Mouse (Mus musculus) thymus, adult 2 months (tissue): Measurements from ENCODE around the gene Zfhx3. TPM values are rescaled to one million over a fixed set of nuclear protein-coding genes. Genes with fewer than 3 reads are reported as not detected.

Experiments used
- DNase-seq: peaks from one replicate; pipeline ENCODE4 v3.0.0; 2021
- H3K27ac ChIP-seq: fragments of 200-500 bp; 2 replicates; pipeline ENCODE4 v1.5.1; 2012; ENCODE audit warnings: low read length, control low read depth; ENCODE audit not compliant: control insufficient read depth, insufficient read depth
- H3K27me3 ChIP-seq: fragments of 200-500 bp; 2 replicates; pipeline ENCODE4 v1.6.1; 2012; ENCODE audit warnings: mild to moderate bottlenecking, low read length, moderate library complexity, mixed read lengths; ENCODE audit not compliant: control insufficient read depth, insufficient read depth
- H3K36me3 ChIP-seq: fragments of 200-500 bp; 2 replicates; pipeline ENCODE4 v1.6.1; 2012; ENCODE audit warnings: mild to moderate bottlenecking, low read length, moderate library complexity; ENCODE audit not compliant: control insufficient read depth, insufficient read depth
- H3K4me1 ChIP-seq: fragments of 200-500 bp; replicated peaks from 2 replicates; pipeline ENCODE4 v1.6.1; 2012; ENCODE audit warnings: low read length; ENCODE audit not compliant: control insufficient read depth, insufficient read depth
- H3K4me3 ChIP-seq: fragments of 200-500 bp; 2 replicates; pipeline ENCODE4 v1.5.1; 2012; ENCODE audit warnings: mild to moderate bottlenecking, low read length, control low read depth, moderate library complexity; ENCODE audit not compliant: control insufficient read depth, insufficient read depth
- CTCF ChIP-seq: fragments of 200-500 bp; IDR thresholded peaks from 2 replicates; pipeline ENCODE4 v1.5.1; 2012; ENCODE audit warnings: mild to moderate bottlenecking, control low read depth, low read length, moderate library complexity, borderline replicate concordance; ENCODE audit not compliant: control insufficient read depth, poor library complexity, insufficient read depth; ENCODE audit errors: extremely low read depth
- POLR2A ChIP-seq: fragments of 200-500 bp; IDR thresholded peaks from 2 replicates; pipeline ENCODE4 v1.6.1; 2012; ENCODE audit warnings: mild to moderate bottlenecking, low read length, control low read depth, moderate library complexity; ENCODE audit not compliant: control insufficient read depth, poor library complexity, insufficient read depth; ENCODE audit errors: extremely low read depth
- WGBS: fragments of 180-500 bp; shearing (Covaris S2); methylation state at CpG from one replicate; pipeline ENCODE4 v1.1.7; 2018; 5-methylcytosine and 5-hydroxymethylcytosine counted together
- polyA plus RNA-seq: library from polyadenylated mRNA; depleted of rRNA; stranded (reverse); fragments of >200 nt; gene quantifications from 2 replicates; pipeline ENCODE4 v1.2.3, GENCODE M21; 2012

Zfhx3 gene
- polyA plus RNA-seq, 1 experiment: 1.1 TPM

DNA sequence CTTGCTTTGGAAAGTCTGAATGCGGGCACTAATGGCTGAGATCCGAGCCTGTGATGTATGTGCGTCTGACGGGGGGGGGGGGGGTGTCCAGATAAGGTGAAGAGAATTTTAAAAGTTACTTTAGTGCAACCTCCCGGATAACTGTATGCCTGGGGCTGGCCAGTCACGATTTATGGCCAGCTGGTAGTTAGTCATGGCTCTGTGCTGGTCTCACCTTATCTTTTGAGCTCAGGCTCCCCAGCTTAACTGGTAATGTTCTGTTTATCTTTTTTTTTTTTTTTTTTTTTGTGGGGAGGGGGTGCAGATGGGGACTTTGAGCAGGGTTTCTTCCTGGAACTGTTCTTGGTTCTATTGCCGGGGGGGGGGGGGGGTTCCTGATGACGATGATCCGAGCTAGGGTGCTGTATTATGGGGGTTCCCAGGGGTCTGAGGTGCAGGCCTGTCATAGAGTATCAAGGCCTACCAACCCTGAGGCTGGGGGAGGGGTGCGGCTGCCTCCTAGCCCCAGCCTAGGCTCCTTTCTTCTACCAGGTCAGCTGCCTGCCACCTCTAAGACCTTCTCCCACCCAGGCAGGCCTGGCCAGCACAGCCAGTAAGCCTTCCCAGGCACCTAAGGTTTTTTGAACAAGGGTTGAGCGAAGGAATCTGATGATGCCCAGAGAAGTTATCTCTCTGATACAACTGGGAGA, 782.5 kb downstream of the Zfhx3 start:
- Histone ChIP-seq H3K36me3 (no peaks in the 10 kb centered on the region), H3K27me3 (no peaks in the 10 kb centered on the region; the same call in 1 of the 2 replicates), H3K4me1 (peaks cover 2% of the 10 kb centered on the region; the same call in 1 of the 2 replicates), H3K4me3 (no peak overlapping the region), H3K27ac (no peak overlapping the region)
- DNase-seq: no peak
- no peak for TF ChIP-seq CTCF
- no peak for TF ChIP-seq POLR2A
- 92% methylated on average over 11 of the region's 11 CpGs for WGBS

DNA sequence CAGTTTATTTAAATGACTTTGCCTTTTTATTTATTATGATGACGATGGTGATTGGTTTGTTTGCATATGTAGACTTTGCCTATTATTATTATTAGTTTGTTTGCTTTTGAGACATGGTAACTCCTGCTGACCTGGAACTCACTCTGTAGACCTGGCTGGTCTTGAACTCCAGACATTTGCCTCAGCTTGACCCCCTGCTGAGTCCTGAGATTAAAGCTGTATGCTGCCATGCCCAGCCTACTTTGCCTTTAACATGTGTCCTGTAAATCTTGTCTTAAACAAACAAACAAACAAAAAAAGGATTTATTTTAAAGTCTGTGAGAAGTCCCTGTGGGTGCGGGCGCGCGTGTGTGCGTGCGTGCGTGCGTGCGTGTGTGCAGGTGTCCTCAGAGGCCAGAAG, 783.2 kb downstream of the Zfhx3 start:
- no peak for TF ChIP-seq POLR2A
- Histone ChIP-seq H3K4me1 (peaks cover 3% of the 10 kb centered on the region; the same call in 1 of the 2 replicates), H3K4me3 (no peak overlapping the region), H3K27ac (no peak overlapping the region), H3K27me3 (no peaks in the 10 kb centered on the region; the same call in 1 of the 2 replicates), H3K36me3 (no peaks in the 10 kb centered on the region)
- no peak for DNase-seq
- 97% methylated on average over 10 of the region's 10 CpGs for WGBS

DNA sequence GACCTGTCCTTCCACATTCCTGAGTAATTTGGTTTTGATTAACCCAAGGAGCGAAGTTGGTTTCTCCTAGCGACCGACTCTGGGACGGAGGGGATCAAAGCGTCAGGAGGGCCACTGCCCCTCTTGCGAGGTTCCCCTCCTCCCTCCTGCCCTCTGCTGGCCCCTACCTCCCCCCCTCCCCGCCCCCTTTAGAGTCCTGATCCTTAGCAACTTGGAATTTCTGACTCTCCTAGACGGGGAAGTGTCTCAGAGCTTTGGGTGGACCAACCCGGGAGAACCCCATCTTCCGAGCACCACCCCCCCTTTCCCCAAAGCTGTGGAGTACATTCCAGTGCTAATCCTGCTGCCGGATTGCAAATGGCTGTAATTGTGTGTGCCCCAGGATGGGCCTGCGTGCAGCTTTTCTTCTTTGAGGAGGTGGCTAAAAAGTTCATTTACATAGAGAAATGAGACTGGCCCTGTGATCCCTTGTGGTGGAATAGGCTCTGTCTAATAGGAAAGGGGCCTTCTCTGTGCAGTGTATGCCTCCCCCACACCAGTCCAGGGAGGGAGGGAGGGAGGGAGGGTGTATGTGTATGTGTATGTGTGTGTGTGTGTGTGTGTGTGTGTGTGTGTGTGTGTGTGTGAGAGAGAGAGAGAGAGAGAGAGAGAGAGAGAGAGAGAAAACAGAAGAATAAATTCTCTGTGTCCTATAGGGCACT, 784.2 kb downstream of the Zfhx3 start:
- 88% methylated on average over 12 of the region's 12 CpGs for WGBS
- no peaks in the 10 kb centered on the region for H3K36me3 ChIP-seq
- DNase-seq: no peak
- H3K27me3 ChIP-seq: no peaks in the 10 kb centered on the region; the same call in 1 of the 2 replicates
- H3K27ac ChIP-seq: no peak overlapping the region
- TF ChIP-seq CTCF: no peak
- TF ChIP-seq POLR2A: no peak
- H3K4me3 ChIP-seq: no peak overlapping the region
- peaks cover 3% of the 10 kb centered on the region; the same call in 1 of the 2 replicates for H3K4me1 ChIP-seq

DNA sequence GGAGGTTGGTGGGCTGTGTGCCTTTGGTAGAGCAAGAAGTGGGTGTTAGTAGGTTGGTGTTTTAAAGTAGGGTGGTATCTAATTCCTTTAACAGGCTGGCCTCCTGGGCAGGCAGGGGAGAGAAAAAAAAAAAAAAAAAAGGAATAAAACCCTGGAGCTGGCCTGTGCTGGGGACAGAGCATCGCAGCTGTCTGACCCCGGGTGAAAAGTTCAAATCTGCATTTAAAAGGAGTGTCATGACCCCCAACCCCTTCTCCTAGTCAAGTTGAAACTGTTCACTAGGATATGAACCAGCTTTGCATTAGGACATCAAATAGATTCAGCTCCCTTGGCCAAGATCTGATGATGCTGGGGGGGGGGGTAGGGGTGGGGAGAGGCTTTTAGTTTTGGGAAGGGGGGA, 786.7 kb downstream of the Zfhx3 start:
- H3K27ac ChIP-seq: no peak overlapping the region
- no peak for DNase-seq
- WGBS: 92% methylated on average over 2 of the region's 2 CpGs
- H3K4me1 ChIP-seq: peaks cover 3% of the 10 kb centered on the region; the same call in 1 of the 2 replicates
- no peak overlapping the region for H3K4me3 ChIP-seq
- H3K27me3 ChIP-seq: no peaks in the 10 kb centered on the region
- H3K36me3 ChIP-seq: no peaks in the 10 kb centered on the region
- TF ChIP-seq CTCF (no peak), POLR2A (no peak)

DNA sequence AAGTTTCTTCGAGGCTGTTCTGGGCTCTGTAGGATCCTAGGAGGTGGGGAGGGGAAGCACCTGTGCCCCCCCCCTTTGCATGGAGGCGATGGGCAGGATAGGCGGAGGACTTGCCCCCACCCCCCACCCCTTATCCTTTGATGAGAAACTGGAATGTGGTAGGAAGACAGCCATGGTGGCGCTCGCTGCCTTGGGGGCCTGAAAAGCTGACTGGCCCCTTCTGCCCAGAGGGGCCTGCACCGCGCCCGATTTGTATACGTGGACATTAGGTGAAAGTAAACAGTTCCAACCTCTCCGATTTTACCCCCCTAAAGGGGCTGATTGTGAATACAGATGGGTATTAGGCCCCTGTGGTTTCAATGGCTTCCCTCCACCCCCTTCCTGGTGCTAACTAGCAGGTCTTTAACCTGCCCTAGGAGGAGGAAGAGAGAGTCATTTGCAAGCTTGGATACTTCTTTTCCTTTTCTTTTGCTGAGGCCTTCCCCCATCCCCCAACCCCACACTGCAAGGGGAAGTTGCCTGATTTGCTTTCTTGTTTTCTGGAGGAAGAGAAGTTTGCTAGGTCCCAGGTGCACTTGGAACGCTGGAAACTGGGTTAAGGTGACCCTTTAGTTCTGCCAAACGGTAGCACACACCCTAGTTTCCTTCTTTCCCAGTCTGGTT, 787.4 kb downstream of the Zfhx3 start:
- 56% methylated on average over 12 of the region's 12 CpGs for WGBS
- no peak for DNase-seq

DNA sequence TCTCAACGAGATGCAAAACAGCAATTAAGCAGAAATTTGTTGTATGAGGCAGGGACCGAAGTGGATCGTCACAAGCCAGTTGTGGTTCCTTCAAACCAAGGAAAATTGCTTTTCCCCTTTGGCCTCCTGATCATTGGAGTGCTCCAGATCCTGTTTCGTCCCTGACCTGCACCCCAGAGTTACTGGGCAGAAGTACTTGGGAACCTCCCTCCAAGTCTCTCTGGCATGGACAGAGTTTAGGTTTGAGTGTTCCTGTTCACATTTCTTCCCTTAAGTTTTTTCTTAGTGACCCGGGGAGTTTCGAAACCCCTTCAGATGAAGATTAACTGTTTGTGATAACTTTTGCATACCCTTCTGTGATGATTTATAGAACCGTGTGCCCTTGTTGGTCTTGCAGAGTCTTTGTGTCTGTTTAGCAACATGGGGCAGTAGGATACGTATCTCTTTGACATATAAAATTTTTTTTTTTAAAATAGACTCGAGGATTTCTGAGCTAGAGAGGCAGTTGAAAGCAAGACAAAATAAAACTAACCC, 788.5 kb downstream of the Zfhx3 start:
- H3K27ac ChIP-seq: no peak overlapping the region
- no peak for TF ChIP-seq POLR2A
- no peak for TF ChIP-seq CTCF
- WGBS: 74% methylated on average over 9 of the region's 9 CpGs
- no peaks in the 10 kb centered on the region for H3K27me3 ChIP-seq
- H3K4me3 ChIP-seq: no peak overlapping the region
- H3K4me1 ChIP-seq: peaks cover 3% of the 10 kb centered on the region; the same call in 1 of the 2 replicates
- no peaks in the 10 kb centered on the region for H3K36me3 ChIP-seq
- DNase-seq: no peak

More for the DNA sequence above, 787.4 kb downstream of the Zfhx3 start:
- Histone ChIP-seq H3K4me1 (peaks cover 3% of the 10 kb centered on the region; the same call in 1 of the 2 replicates), H3K36me3 (no peaks in the 10 kb centered on the region), H3K27ac (no peak overlapping the region), H3K4me3 (no peak overlapping the region), H3K27me3 (no peaks in the 10 kb centered on the region)
- no peak for TF ChIP-seq POLR2A
- TF ChIP-seq CTCF: no peak

DNA sequence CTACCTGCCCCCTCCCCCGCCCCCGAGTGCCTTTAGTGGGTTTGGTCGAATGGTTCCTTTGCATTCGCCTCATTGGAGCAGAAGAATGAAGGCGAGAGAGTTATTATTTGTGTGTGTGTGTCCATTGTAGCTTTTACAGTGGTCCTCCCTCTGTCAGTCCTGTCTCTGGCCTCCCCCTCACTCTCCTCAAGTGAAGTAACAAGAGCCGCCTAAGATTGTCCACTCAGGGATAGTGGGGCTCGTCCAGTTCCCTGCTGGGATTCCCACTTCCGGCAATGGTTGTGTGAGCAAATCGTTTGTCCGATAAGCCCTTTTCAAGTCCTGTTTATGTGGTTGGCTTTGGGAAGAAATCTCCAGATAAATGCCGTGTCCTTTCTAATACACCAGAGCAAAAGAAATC, 790.1 kb downstream of the Zfhx3 start:
- no peak overlapping the region for H3K4me3 ChIP-seq
- 86% methylated on average over 11 of the region's 11 CpGs for WGBS
- DNase-seq: no peak
- peaks cover 3% of the 10 kb centered on the region; the same call in 1 of the 2 replicates for H3K4me1 ChIP-seq
- H3K27ac ChIP-seq: no peak overlapping the region
- no peaks in the 10 kb centered on the region for H3K36me3 ChIP-seq
- TF ChIP-seq CTCF (no peak), POLR2A (no peak)
- H3K27me3 ChIP-seq: no peaks in the 10 kb centered on the region
